Mouse (Mus musculus): ENCODE measurements around the gene Cyp2j12. TPM values are rescaled to one million over a fixed set of nuclear protein-coding genes. Genes with fewer than 3 reads are reported as not detected.
"Not testable (repeated sequence)": the region's sequence is repeated elsewhere in the genome, so short reads cannot be mapped to it uniquely, and the experiment has no call there.

Gene Cyp2j12
- polyA plus RNA-seq, 1 experiment from 2014 or later = not detected

DNA sequence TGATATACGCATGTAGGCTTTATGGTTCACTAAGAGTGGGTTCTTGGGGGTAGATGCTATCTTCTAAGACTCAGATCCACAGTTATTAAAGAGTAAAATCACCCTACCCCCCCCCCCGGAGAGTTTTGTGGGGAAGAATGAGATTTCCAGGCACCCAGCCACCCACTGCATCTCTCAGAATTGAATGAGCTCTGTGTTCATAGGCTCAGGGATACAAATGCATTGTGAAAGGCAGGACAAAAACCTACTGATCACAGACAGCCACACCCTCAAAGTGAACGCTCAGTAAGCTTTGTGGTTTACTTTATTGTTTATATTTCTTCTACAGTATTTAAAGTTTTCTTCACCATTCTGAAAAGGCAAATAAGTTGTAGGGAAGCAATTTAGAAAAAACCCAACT lies 6.7 kb downstream of the Cyp2j12 start:
- Histone ChIP-seq H3K27me3 (ENCODE audit: insufficient read depth, low read length) (no peaks in the 10 kb centered on the region), H3K4me3 (ENCODE audit: low read depth, low read length) (no peak overlapping the region), H3K9me3 (ENCODE audit: low read depth, low read length) (no peaks in the 10 kb centered on the region), H3K9ac (no peak overlapping the region), H3K36me3 (ENCODE audit: insufficient read depth) (no peaks in the 10 kb centered on the region), H3K27ac (ENCODE audit: low read depth) (no peak overlapping the region), H3K4me1 (ENCODE audit: insufficient read depth) (no peaks in the 10 kb centered on the region), H3K4me2 (no peak overlapping the region)
- no peak for TF ChIP-seq CTCF (IDR thresholded peaks at IDR 0.05; ENCODE audit: low read depth)
- DNase-seq (no peak), ATAC-seq (ENCODE audit: insufficient read depth) (no peak)
- 74% methylated on average over 3 of the region's 3 CpGs for WGBS

DNA sequence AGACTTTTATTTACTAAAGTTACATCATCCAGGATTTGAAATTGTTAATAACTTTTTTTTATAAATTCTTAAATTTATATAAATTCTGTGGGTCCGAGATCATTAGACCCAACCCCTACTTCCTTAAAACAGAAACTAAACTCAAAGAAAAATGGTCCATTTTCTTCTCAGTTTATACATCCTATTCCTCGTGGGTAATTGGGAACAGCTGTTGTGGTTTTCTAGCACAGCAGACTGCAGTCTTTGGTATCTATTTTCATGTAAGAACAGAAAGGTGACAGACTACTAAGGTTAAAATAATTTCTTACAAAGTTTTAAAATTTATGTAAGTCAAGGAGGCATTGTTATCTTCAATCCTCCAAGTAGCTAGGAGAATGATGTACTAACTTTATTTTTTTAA lies 44.1 kb downstream of the Cyp2j12 start:
- 36% methylated on average over 2 of the region's 2 CpGs for WGBS
- Histone ChIP-seq H3K27ac (ENCODE audit: low read depth) (no peak overlapping the region), H3K9me3 (ENCODE audit: low read depth, low read length) (no peaks in the 10 kb centered on the region), H3K4me3 (ENCODE audit: low read depth, low read length) (no peak overlapping the region), H3K36me3 (ENCODE audit: insufficient read depth) (no peaks in the 10 kb centered on the region), H3K9ac (no peak overlapping the region), H3K4me1 (ENCODE audit: insufficient read depth) (no peaks in the 10 kb centered on the region), H3K4me2 (no peak overlapping the region), H3K27me3 (ENCODE audit: insufficient read depth, low read length) (no peaks in the 10 kb centered on the region)
- ATAC-seq (ENCODE audit: insufficient read depth) = no peak
- TF ChIP-seq CTCF (IDR thresholded peaks at IDR 0.05; ENCODE audit: low read depth) = no peak
- DNase-seq = no peak

DNA sequence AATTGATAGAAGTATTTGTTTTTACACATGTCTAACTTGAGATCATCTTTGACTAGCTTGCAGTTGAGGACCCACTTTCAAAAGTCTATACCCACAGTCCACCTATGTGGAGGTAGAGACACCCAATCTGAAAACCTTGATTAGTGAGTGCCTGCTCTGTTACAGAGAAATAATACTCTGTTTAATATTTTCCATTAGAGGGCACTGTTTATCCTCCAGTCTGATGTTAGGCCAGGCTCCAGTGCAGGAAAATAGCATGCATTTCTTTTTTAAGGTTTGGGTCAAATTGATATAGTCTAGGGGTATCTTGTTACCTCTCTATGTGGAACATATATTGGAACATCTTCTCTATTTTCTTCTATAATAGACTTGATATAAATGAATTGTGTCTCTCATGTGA lies 49.1 kb downstream of the Cyp2j12 start:
- Histone ChIP-seq H3K4me3 (ENCODE audit: low read depth, low read length) (no peak overlapping the region), H3K4me2 (no peak overlapping the region), H3K9ac (no peak overlapping the region), H3K9me3 (ENCODE audit: low read depth, low read length) (no peaks in the 10 kb centered on the region), H3K4me1 (ENCODE audit: insufficient read depth) (no peaks in the 10 kb centered on the region), H3K27ac (ENCODE audit: low read depth) (no peak overlapping the region), H3K27me3 (ENCODE audit: insufficient read depth, low read length) (no peaks in the 10 kb centered on the region), H3K36me3 (ENCODE audit: insufficient read depth) (no peaks in the 10 kb centered on the region)
- peak; percentile 8 for DNase-seq
- ATAC-seq (ENCODE audit: insufficient read depth) = no peak
- TF ChIP-seq CTCF (IDR thresholded peaks at IDR 0.05; ENCODE audit: low read depth) = 0 out of 2 replicates have a peak, but pooled peaks have one; percentile 14

DNA sequence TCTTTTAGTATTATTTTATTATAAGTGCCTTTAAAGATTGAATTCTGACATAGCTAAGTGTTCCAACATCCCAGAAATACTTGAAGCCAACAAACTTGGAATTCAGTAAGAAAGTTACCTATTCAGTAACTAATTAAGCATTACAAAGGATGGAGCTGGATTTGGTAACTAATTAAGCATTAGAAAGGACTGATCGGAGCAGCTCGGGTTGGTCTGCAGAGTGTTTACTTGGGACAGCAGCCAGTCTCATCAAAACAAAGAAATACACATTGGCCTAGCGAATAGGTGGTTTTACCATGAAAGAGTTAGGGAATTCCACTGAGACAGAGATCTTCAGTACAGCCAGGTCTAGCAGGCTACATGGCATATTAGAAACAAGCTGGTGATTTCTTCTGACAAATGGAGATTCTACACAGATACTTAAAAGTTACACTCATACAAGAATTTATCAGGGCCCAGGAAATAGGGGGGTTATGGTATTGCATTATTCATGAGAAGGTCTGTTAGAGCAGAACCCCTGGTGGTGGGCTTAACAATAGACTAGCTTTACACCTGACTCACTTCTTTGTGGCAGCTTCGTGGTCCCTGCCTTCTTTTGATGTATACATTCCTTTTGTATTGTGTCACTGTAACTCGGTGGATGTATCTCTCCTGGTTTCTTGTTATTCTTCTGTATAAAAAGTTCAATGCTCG lies 51.5 kb downstream of the Cyp2j12 start:
- H3K27ac ChIP-seq (ENCODE audit: low read depth); H3K27me3 ChIP-seq (ENCODE audit: insufficient read depth, low read length); DNase-seq; H3K4me3 ChIP-seq (ENCODE audit: low read depth, low read length); H3K36me3 ChIP-seq (ENCODE audit: insufficient read depth); H3K9me3 ChIP-seq (ENCODE audit: low read depth, low read length); ATAC-seq (ENCODE audit: insufficient read depth); H3K9ac ChIP-seq; H3K4me1 ChIP-seq (ENCODE audit: insufficient read depth); H3K4me2 ChIP-seq: not testable (repeated sequence)
- WGBS = 61% methylated on average over 6 of the region's 6 CpGs

DNA sequence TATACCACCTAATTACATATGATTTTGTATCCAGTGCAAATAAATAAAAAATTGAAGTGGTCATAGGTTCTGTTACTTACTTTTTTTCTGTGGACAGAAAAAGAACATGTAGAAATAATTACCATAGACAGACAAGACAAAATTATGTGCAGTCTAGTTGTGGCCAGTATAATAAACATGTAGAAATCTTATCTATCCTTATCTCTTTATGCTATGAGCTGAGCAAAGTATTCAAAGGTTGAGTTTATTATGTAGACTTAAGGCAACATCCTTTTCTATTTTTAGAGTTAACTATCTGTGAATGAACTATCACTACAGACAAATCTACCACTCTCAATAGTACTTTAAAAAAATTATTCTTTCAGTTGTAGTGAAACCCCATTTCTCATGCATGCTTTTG lies 62.6 kb downstream of the Cyp2j12 start:
- Histone ChIP-seq H3K4me3 (ENCODE audit: low read depth, low read length) (no peak overlapping the region), H3K36me3 (ENCODE audit: insufficient read depth) (no peaks in the 10 kb centered on the region), H3K27me3 (ENCODE audit: insufficient read depth, low read length) (no peaks in the 10 kb centered on the region), H3K27ac (ENCODE audit: low read depth) (no peak overlapping the region), H3K9ac (no peak overlapping the region), H3K4me1 (ENCODE audit: insufficient read depth) (no peaks in the 10 kb centered on the region), H3K9me3 (ENCODE audit: low read depth, low read length) (no peaks in the 10 kb centered on the region), H3K4me2 (no peak overlapping the region)
- DNase-seq (no peak), ATAC-seq (ENCODE audit: insufficient read depth) (no peak)
- no peak for TF ChIP-seq CTCF (IDR thresholded peaks at IDR 0.05; ENCODE audit: low read depth)

DNA sequence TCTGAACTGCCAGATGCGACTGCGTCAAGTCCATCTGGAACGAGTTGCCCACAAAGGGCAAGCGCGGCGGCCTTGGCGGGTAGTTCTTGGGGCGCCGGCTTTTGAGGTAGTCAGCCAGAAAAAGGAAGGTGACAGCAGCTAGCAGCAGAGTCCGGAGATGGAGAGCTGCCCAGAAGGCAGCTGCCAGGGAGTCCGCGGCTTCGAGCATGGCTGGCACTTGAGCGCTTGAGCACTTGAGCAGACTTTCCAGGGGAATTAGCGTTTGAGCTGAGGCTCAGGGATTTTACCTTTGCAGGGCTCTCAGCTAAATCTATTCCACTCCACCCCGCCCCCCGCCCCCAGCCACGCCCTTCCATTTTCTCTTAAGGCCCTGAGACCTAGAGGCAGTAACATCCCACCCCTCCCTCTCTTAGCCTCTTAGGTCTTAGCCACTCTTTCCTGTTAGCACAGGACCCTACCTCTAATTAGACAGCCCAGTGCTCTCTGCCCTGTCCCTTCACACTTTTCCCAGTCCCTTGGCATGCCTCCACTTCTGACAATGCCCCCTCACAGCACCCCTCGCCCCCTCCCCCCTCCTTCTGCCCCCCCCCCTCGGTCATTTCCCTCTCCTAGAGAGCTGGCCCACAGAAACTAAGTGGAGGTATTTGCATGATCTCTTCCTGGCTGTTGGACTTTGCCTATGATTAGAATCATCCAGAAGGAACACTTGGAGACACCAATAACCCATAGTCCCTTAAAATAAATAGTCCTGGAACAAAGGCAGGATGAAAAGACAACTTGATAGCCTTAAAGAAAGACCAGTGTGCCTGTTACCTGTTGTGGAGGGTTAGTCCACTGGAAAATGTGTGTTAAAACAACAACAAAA lies 63.5 kb downstream of the Cyp2j12 start, which contains the start of gene Cyp2j13:
Gene Cyp2j13 (minus strand): TSS at position 286 of the 865 bp plus-strand sequence.
- H3K27me3 ChIP-seq (ENCODE audit: insufficient read depth, low read length) = no peaks in the 10 kb centered on the region
- no peaks in the 10 kb centered on the region for H3K36me3 ChIP-seq (ENCODE audit: insufficient read depth)
- WGBS = 6% methylated on average over 19 of the region's 20 CpGs
- no peaks in the 10 kb centered on the region for H3K4me1 ChIP-seq (ENCODE audit: insufficient read depth)
- no peak within 1 kb of the TSS for H3K27ac ChIP-seq (ENCODE audit: low read depth)
- TF ChIP-seq CTCF (IDR thresholded peaks at IDR 0.05; ENCODE audit: low read depth) = no peak
- no peak within 1 kb of the TSS for H3K4me3 ChIP-seq (ENCODE audit: low read depth, low read length)
- no peaks in the 10 kb centered on the region for H3K9me3 ChIP-seq (ENCODE audit: low read depth, low read length)
- H3K4me2 ChIP-seq = peak within 1 kb of the TSS; percentile 46
- DNase-seq (peak; percentile 51), ATAC-seq (ENCODE audit: insufficient read depth) (peak; percentile 79)
- no peak within 1 kb of the TSS for H3K9ac ChIP-seq

DNA sequence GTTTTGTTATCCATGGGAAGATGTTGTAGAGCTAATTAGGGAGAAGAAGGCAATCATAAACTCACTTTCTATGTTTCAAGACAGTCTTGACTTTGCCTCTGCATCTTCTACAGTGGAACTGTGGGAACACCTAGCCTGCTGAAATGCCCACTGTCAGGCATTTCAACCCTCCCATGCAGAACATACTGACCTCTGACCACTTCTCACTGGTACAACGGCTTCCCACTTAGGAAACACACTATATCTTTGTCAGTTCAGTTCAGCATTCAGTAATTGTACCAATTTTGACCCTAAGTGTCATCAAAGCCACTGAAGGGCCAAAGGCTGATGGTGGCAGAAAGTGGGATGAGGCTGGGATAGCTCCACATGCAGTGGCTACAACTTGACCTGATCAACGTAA lies 78.9 kb downstream of the Cyp2j12 start:
- Histone ChIP-seq H3K4me2 (no peak overlapping the region), H3K36me3 (ENCODE audit: insufficient read depth) (no peaks in the 10 kb centered on the region), H3K4me1 (ENCODE audit: insufficient read depth) (no peaks in the 10 kb centered on the region), H3K9me3 (ENCODE audit: low read depth, low read length) (no peaks in the 10 kb centered on the region), H3K9ac (no peak overlapping the region), H3K27me3 (ENCODE audit: insufficient read depth, low read length) (no peaks in the 10 kb centered on the region), H3K27ac (ENCODE audit: low read depth) (no peak overlapping the region), H3K4me3 (ENCODE audit: low read depth, low read length) (no peak overlapping the region)
- no peak for TF ChIP-seq CTCF (IDR thresholded peaks at IDR 0.05; ENCODE audit: low read depth)
- 75% methylated on average over 2 of the region's 2 CpGs for WGBS
- DNase-seq (no peak), ATAC-seq (ENCODE audit: insufficient read depth) (no peak)

All from lung, embryonic 14.5 days (tissue).